Mouse (Mus musculus) hindbrain, postnatal 0 days (tissue): ENCODE measurements around the gene Ankzf1. TPM values are rescaled to one million over a fixed set of nuclear protein-coding genes. Genes with fewer than 3 reads are reported as not detected.

Experiments used
- ATAC-seq: fragments of 200-750 bp; cut with Nextera tagmentation; 2 replicates; pipeline ENCODE4 v1.8.0; 2017; ENCODE audit warnings: mild to moderate bottlenecking, moderate TSS enrichment, moderate library complexity
- DNase-seq: peaks from one replicate; pipeline ENCODE4 v3.0.0-alpha.2; 2015; ENCODE audit warnings: low spot score
- H3K27ac ChIP-seq: fragments of 300-500 bp; sonication (generic); 2 replicates; pipeline ENCODE4 v1.5.1; 2014; ENCODE audit warnings: mild to moderate bottlenecking
- H3K27me3 ChIP-seq: fragments of 300-500 bp; sonication (generic); 2 replicates; pipeline ENCODE4 v1.6.1; 2014; ENCODE audit warnings: low read length, mixed read lengths; ENCODE audit not compliant: insufficient read depth
- H3K36me3 ChIP-seq: fragments of 300-500 bp; sonication (generic); 2 replicates; pipeline ENCODE4 v1.6.1; 2014; ENCODE audit warnings: low read length, mixed read lengths; ENCODE audit not compliant: insufficient read depth
- H3K4me1 ChIP-seq: fragments of 300-500 bp; sonication (generic); 2 replicates; pipeline ENCODE4 v1.6.1; 2014; ENCODE audit warnings: antibody characterized with exemption, low read length, mixed read lengths; ENCODE audit not compliant: insufficient read depth
- H3K4me2 ChIP-seq: fragments of 300-500 bp; sonication (generic); 2 replicates; pipeline ENCODE4 v1.6.1; 2014; ENCODE audit warnings: low read depth, mild to moderate bottlenecking, low read length, moderate library complexity, mixed read lengths
- H3K4me3 ChIP-seq: fragments of 300-500 bp; sonication (generic); 2 replicates; pipeline ENCODE4 v1.5.1; 2014; ENCODE audit warnings: low read length
- H3K9ac ChIP-seq: fragments of 300-500 bp; sonication (generic); replicated peaks from 2 replicates; pipeline ENCODE4 v1.6.1; 2014; ENCODE audit warnings: mild to moderate bottlenecking, low read length, moderate library complexity, mixed read lengths
- H3K9me3 ChIP-seq: fragments of 300-500 bp; sonication (generic); 2 replicates; pipeline ENCODE4 v1.6.1; 2016; ENCODE audit warnings: low read length, mixed read lengths
- CTCF ChIP-seq: IDR thresholded peaks from 2 replicates; pipeline ENCODE4 v1.5.1; 2016; ENCODE audit warnings: antibody characterized with exemption, control low read depth, low read depth
- WGBS: fragments of 180-500 bp; shearing (Covaris S2); extraction: QIAGEN DNeasy Blood & Tissue Kit; methylation state at CpG from one replicate; pipeline ENCODE4 v1.1.7; 2014; 5-methylcytosine and 5-hydroxymethylcytosine counted together
- polyA plus RNA-seq: library from polyadenylated mRNA; unstranded; fragments of >200 nt; fragmentation: Nextera tagmentation; extraction: Ambion mirVana; gene quantifications from 2 replicates; pipeline ENCODE4 v1.2.1, GENCODE M21; 2015
- total RNA-seq: library from RNA; depleted of rRNA; stranded (reverse); fragments of >200 nt; gene quantifications from 2 replicates; pipeline ENCODE4 v1.2.3, GENCODE M21; 2014

The Ankzf1 gene
- total and polyA plus RNA-seq, 2 experiments from 2014 or later = 14.1 to 30.2 TPM

GRCm38 (mm10) chr1:75180105-75180590 is 11.8 kb upstream of the Ankzf1 start, which contains the start of gene Abcb6:
Gene Abcb6, minus strand, starts transcription at chr1:75180392.
- peak; percentile 93 for ATAC-seq
- peaks cover 40% of the 10 kb centered on the region for H3K36me3 ChIP-seq
- H3K4me1 ChIP-seq = peaks cover 10% of the 10 kb centered on the region
- H3K27ac ChIP-seq = peak within 1 kb of the TSS; percentile 69
- no peaks in the 10 kb centered on the region for H3K27me3 ChIP-seq
- WGBS = under 1% methylated on average over 31 of the region's 31 CpGs
- H3K4me3 ChIP-seq = peak within 1 kb of the TSS; percentile 50
- peak within 1 kb of the TSS; percentile 93 for H3K4me2 ChIP-seq
- no peaks in the 10 kb centered on the region for H3K9me3 ChIP-seq
- H3K9ac ChIP-seq = peak within 1 kb of the TSS; percentile 53
- TF ChIP-seq CTCF = no peak
- peak; percentile 96 for DNase-seq

GRCm38 (mm10) chr1:75180741-75181140 is 11.2 kb upstream of the Ankzf1 start:
- no peaks in the 10 kb centered on the region for H3K9me3 ChIP-seq
- TF ChIP-seq CTCF = no peak
- H3K4me3 ChIP-seq = peak overlapping the region; percentile 50
- no peak overlapping the region for H3K27ac ChIP-seq
- 40% methylated on average over 6 of the region's 7 CpGs for WGBS
- no peak for ATAC-seq
- peaks cover 40% of the 10 kb centered on the region for H3K36me3 ChIP-seq
- no peak overlapping the region for H3K9ac ChIP-seq
- DNase-seq = no peak
- no peaks in the 10 kb centered on the region for H3K27me3 ChIP-seq
- peaks cover 10% of the 10 kb centered on the region for H3K4me1 ChIP-seq
- peak overlapping the region; percentile 93 for H3K4me2 ChIP-seq

GRCm38 (mm10) chr1:75181377-75181870 is 10.5 kb upstream of the Ankzf1 start:
- Histone ChIP-seq H3K9me3 (no peaks in the 10 kb centered on the region), H3K9ac (no peak overlapping the region), H3K4me2 (no peak overlapping the region), H3K4me1 (peaks cover 10% of the 10 kb centered on the region), H3K36me3 (peaks cover 42% of the 10 kb centered on the region; the same call in 1 of the 2 replicates), H3K4me3 (no peak overlapping the region), H3K27me3 (no peaks in the 10 kb centered on the region), H3K27ac (no peak overlapping the region)
- 81% methylated on average over 4 of the region's 4 CpGs for WGBS
- no peak for TF ChIP-seq CTCF
- no peak for DNase-seq
- no peak for ATAC-seq

- TF ChIP-seq CTCF = 0 out of 2 replicates have a peak, but pooled peaks have one; percentile 37
- no peak overlapping the region for H3K4me2 ChIP-seq
- no peak overlapping the region for H3K4me3 ChIP-seq
- peaks cover 46% of the 10 kb centered on the region; the same call in 1 of the 2 replicates for H3K36me3 ChIP-seq
- DNase-seq (no peak), ATAC-seq (no peak)
- H3K9me3 ChIP-seq = no peaks in the 10 kb centered on the region
- H3K4me1 ChIP-seq = peaks cover 10% of the 10 kb centered on the region
- WGBS = 73% methylated on average over 4 of the region's 4 CpGs
- no peak overlapping the region for H3K27ac ChIP-seq
- no peak overlapping the region for H3K9ac ChIP-seq
- no peaks in the 10 kb centered on the region for H3K27me3 ChIP-seq
These were observed 9.8 kb upstream of the Ankzf1 start for GRCm38 (mm10) chr1:75182160-75182559.

GRCm38 (mm10) chr1:75185495-75185894 is 6.5 kb upstream of the Ankzf1 start:
- ATAC-seq = no peak
- no peak overlapping the region for H3K4me3 ChIP-seq
- no peak for TF ChIP-seq CTCF
- no peak overlapping the region for H3K27ac ChIP-seq
- H3K4me2 ChIP-seq = no peak overlapping the region
- 92% methylated on average over 11 of the region's 11 CpGs for WGBS
- H3K4me1 ChIP-seq = peaks cover 4% of the 10 kb centered on the region; the same call in 1 of the 2 replicates
- peaks cover 58% of the 10 kb centered on the region; the same call in 1 of the 2 replicates for H3K36me3 ChIP-seq
- H3K27me3 ChIP-seq = no peaks in the 10 kb centered on the region
- no peaks in the 10 kb centered on the region for H3K9me3 ChIP-seq
- DNase-seq = no peak
- no peak overlapping the region for H3K9ac ChIP-seq

- Histone ChIP-seq H3K27me3 (no peaks in the 10 kb centered on the region), H3K9me3 (no peaks in the 10 kb centered on the region), H3K4me3 (no peak overlapping the region), H3K9ac (no peak overlapping the region), H3K4me1 (peaks cover 12% of the 10 kb centered on the region), H3K36me3 (peaks cover 55% of the 10 kb centered on the region; the same call in 1 of the 2 replicates), H3K4me2 (no peak overlapping the region), H3K27ac (no peak overlapping the region)
- TF ChIP-seq CTCF = no peak
- no peak for ATAC-seq
- no peak for DNase-seq
These were observed 4.8 kb upstream of the Ankzf1 start for GRCm38 (mm10) chr1:75187126-75187525.

GRCm38 (mm10) chr1:75187914-75188483 is 4.0 kb upstream of the Ankzf1 start:
- Histone ChIP-seq H3K36me3 (peaks cover 47% of the 10 kb centered on the region; the same call in 1 of the 2 replicates), H3K27me3 (no peaks in the 10 kb centered on the region), H3K9ac (no peak overlapping the region), H3K27ac (no peak overlapping the region), H3K4me3 (no peak overlapping the region), H3K4me2 (no peak overlapping the region), H3K9me3 (no peaks in the 10 kb centered on the region), H3K4me1 (peaks cover 12% of the 10 kb centered on the region)
- 93% methylated on average over 2 of the region's 2 CpGs for WGBS
- DNase-seq (no peak), ATAC-seq (no peak)
- TF ChIP-seq CTCF = no peak
